Mouse (Mus musculus) heart, adult 2 months (tissue): Measurements from ENCODE around the gene Atp4b. TPM values are rescaled to one million over a fixed set of nuclear protein-coding genes. Genes with fewer than 3 reads are reported as not detected.

Experiments used
- DNase-seq, 2 experiments: peaks; one replicate each; pipeline ENCODE4 v3.0.0; 2021
- H3K27ac ChIP-seq: fragments of 200-600 bp; 2 replicates; pipeline ENCODE4 v1.8.1; 2022
- H3K27me3 ChIP-seq: fragments of 200-500 bp; 2 replicates; pipeline ENCODE4 v1.6.1; 2012; ENCODE audit warnings: mild to moderate bottlenecking, low read length, inconsistent platforms, mixed read lengths; ENCODE audit not compliant: control insufficient read depth, insufficient read depth
- H3K36me3 ChIP-seq: fragments of 200-500 bp; 2 replicates; pipeline ENCODE4 v1.6.1; 2012; ENCODE audit warnings: low read length, inconsistent platforms; ENCODE audit not compliant: control insufficient read depth, insufficient read depth
- H3K4me1 ChIP-seq: fragments of 200-500 bp; 2 replicates; pipeline ENCODE4 v1.6.1; 2011; ENCODE audit warnings: low read length; ENCODE audit not compliant: control insufficient read depth, insufficient read depth
- H3K4me3 ChIP-seq: fragments of 200-600 bp; 2 replicates; pipeline ENCODE4 v1.8.1; 2022
- H3K79me2 ChIP-seq: fragments of 200-500 bp; replicated peaks from 2 replicates; pipeline ENCODE4 v1.6.1; 2012; ENCODE audit warnings: mild to moderate bottlenecking, inconsistent platforms, low read length, moderate library complexity, mixed read lengths; ENCODE audit not compliant: control insufficient read depth, insufficient read depth
- H3K9ac ChIP-seq: fragments of 200-500 bp; 2 replicates; pipeline ENCODE4 v1.6.1; 2012; ENCODE audit warnings: low read depth, mild to moderate bottlenecking, control low read depth, inconsistent platforms, low read length, mixed read lengths
- CTCF ChIP-seq: fragments of 200-600 bp; IDR thresholded peaks from 2 replicates; pipeline ENCODE4 v1.8.1; 2022; ENCODE audit warnings: antibody characterized with exemption, mild to moderate bottlenecking, moderate library complexity
- EP300 ChIP-seq: fragments of 200-500 bp; IDR thresholded peaks from 2 replicates; pipeline ENCODE4 v1.6.1; 2011; ENCODE audit warnings: low read depth, low read length, control low read depth; ENCODE audit not compliant: insufficient read depth
- POLR2A ChIP-seq: fragments of 200-500 bp; IDR thresholded peaks from 2 replicates; pipeline ENCODE4 v1.6.1; 2011; ENCODE audit warnings: mild to moderate bottlenecking, low read depth, low read length, control low read depth; ENCODE audit not compliant: insufficient read depth
- WGBS: fragments of 180-500 bp; shearing (Covaris S2); methylation state at CpG from one replicate; pipeline ENCODE4 v1.1.7; 2018; 5-methylcytosine and 5-hydroxymethylcytosine counted together
- intact Hi-C: fragments of 180-260 bp; cut with DNase I; formaldehyde crosslinking; loops from one replicate; pipeline ENCODE4 v1.15.1; 2025
- polyA plus RNA-seq: library from polyadenylated mRNA; depleted of rRNA; stranded (reverse); fragments of >200 nt; gene quantifications from 2 replicates; pipeline ENCODE4 v1.2.3, GENCODE M21; 2012
- total RNA-seq, 2 experiments: library from RNA; stranded (reverse); gene quantifications; 2 replicates each; pipeline ENCODE4 v1.2.3; 2021

Gene Atp4b
- total and polyA plus RNA-seq, 3 experiments = 0.33 TPM; not detected in 2

GRCm38 (mm10) chr8:13403517-13403916 is 6.9 kb upstream of the Atp4b start:
- Histone ChIP-seq H3K79me2 (no peaks in the 10 kb centered on the region), H3K27ac (no peak overlapping the region), H3K9ac (no peak overlapping the region), H3K4me3 (no peak overlapping the region), H3K4me1 (no peaks in the 10 kb centered on the region), H3K36me3 (no peaks in the 10 kb centered on the region), H3K27me3 (no peaks in the 10 kb centered on the region)
- intact Hi-C loops = no loop called here
- WGBS = 75% methylated on average over 6 of the region's 6 CpGs
- TF ChIP-seq EP300 (no peak), CTCF (no peak), POLR2A (no peak)
- no peak for DNase-seq

- Histone ChIP-seq H3K27me3 (no peaks in the 10 kb centered on the region), H3K79me2 (no peaks in the 10 kb centered on the region), H3K36me3 (no peaks in the 10 kb centered on the region), H3K9ac (no peak overlapping the region), H3K27ac (no peak overlapping the region), H3K4me1 (no peaks in the 10 kb centered on the region), H3K4me3 (no peak overlapping the region)
- intact Hi-C loops = no loop called here
- TF ChIP-seq POLR2A (no peak), EP300 (no peak), CTCF (no peak)
- WGBS = 82% methylated on average over 7 of the region's 7 CpGs
- DNase-seq = no peak
Measured at GRCm38 (mm10) chr8:13393869-13394268, 2.8 kb downstream of the Atp4b start.

GRCm38 (mm10) chr8:13388744-13389143 is 7.9 kb downstream of the Atp4b start:
- Histone ChIP-seq H3K79me2 (no peaks in the 10 kb centered on the region), H3K27me3 (no peaks in the 10 kb centered on the region; the same call in 1 of the 2 replicates), H3K4me1 (no peaks in the 10 kb centered on the region), H3K9ac (no peak overlapping the region), H3K4me3 (no peak overlapping the region), H3K36me3 (no peaks in the 10 kb centered on the region), H3K27ac (no peak overlapping the region)
- no peak for TF ChIP-seq CTCF
- TF ChIP-seq POLR2A = no peak
- TF ChIP-seq EP300 = no peak
- 74% methylated on average over 2 of the region's 2 CpGs for WGBS
- intact Hi-C loops = no loop called here
- no peak for DNase-seq

- TF ChIP-seq EP300 (no peak), POLR2A (no peak), CTCF (no peak)
- intact Hi-C loops = no loop called here
- no peaks in the 10 kb centered on the region for H3K4me1 ChIP-seq
- H3K27ac ChIP-seq = no peak overlapping the region
- no peak overlapping the region for H3K9ac ChIP-seq
- no peak overlapping the region for H3K4me3 ChIP-seq
- 74% methylated on average over 8 of the region's 8 CpGs for WGBS
- H3K79me2 ChIP-seq = no peaks in the 10 kb centered on the region
- H3K27me3 ChIP-seq = no peaks in the 10 kb centered on the region; the same call in 1 of the 2 replicates
- no peak for DNase-seq
- no peaks in the 10 kb centered on the region for H3K36me3 ChIP-seq
Measured at GRCm38 (mm10) chr8:13387728-13388127, 8.9 kb downstream of the Atp4b start.

- no peak overlapping the region for H3K4me3 ChIP-seq
- WGBS = 55% methylated on average over 13 of the region's 13 CpGs
- DNase-seq = no peak
- no peaks in the 10 kb centered on the region for H3K4me1 ChIP-seq
- no peaks in the 10 kb centered on the region for H3K79me2 ChIP-seq
- no peaks in the 10 kb centered on the region for H3K36me3 ChIP-seq
- TF ChIP-seq CTCF (no peak), POLR2A (no peak), EP300 (no peak)
- intact Hi-C loops = no loop called here
- no peaks in the 10 kb centered on the region; the same call in 1 of the 2 replicates for H3K27me3 ChIP-seq
- H3K27ac ChIP-seq = no peak overlapping the region
- H3K9ac ChIP-seq = no peak overlapping the region
Measured at GRCm38 (mm10) chr8:13386366-13386765, 10.3 kb downstream of the Atp4b start.

- Histone ChIP-seq H3K36me3 (no peaks in the 10 kb centered on the region), H3K27ac (no peak overlapping the region), H3K79me2 (no peaks in the 10 kb centered on the region), H3K9ac (no peak overlapping the region), H3K27me3 (no peaks in the 10 kb centered on the region; the same call in 1 of the 2 replicates), H3K4me1 (no peaks in the 10 kb centered on the region), H3K4me3 (no peak overlapping the region)
- 91% methylated on average over 4 of the region's 4 CpGs for WGBS
- TF ChIP-seq EP300 = no peak
- no peak for TF ChIP-seq POLR2A
- TF ChIP-seq CTCF = no peak
- intact Hi-C loops = no loop called here
- no peak for DNase-seq
Measured at GRCm38 (mm10) chr8:13382999-13383398, 13.6 kb downstream of the Atp4b start.
